Mouse (Mus musculus) limb, embryonic 11.5 days (tissue): Measurements from ENCODE around the gene Nol4l. TPM values are rescaled to one million over a fixed set of nuclear protein-coding genes. Genes with fewer than 3 reads are reported as not detected.

Experiments used
- ATAC-seq: fragments of 200-750 bp; cut with Nextera tagmentation; 2 replicates; pipeline ENCODE4 v1.8.0; 2017; ENCODE audit warnings: low read depth; ENCODE audit not compliant: insufficient number of reproducible peaks, low FRiP score, low TSS enrichment
- DNase-seq: peaks from one replicate; pipeline ENCODE4 v3.0.0-alpha.2; 2015; ENCODE audit warnings: low spot score
- H3K27ac ChIP-seq: fragments of 300-500 bp; sonication (generic); replicated peaks from 2 replicates; pipeline ENCODE4 v1.5.1; 2014; ENCODE audit warnings: low read depth, mild to moderate bottlenecking, low read length
- H3K27me3 ChIP-seq: fragments of 300-500 bp; sonication (generic); 2 replicates; pipeline ENCODE4 v1.6.1; 2014; ENCODE audit warnings: mild to moderate bottlenecking, low read length, mixed read lengths; ENCODE audit not compliant: control insufficient read depth, insufficient read depth
- H3K36me3 ChIP-seq: fragments of 300-500 bp; sonication (generic); 2 replicates; pipeline ENCODE4 v1.6.1; 2014; ENCODE audit warnings: mild to moderate bottlenecking, low read length, moderate library complexity, mixed read lengths; ENCODE audit not compliant: control insufficient read depth, insufficient read depth
- H3K4me1 ChIP-seq: fragments of 300-500 bp; sonication (generic); 2 replicates; pipeline ENCODE4 v1.6.1; 2014; ENCODE audit warnings: low read length, mixed read lengths; ENCODE audit not compliant: control insufficient read depth, insufficient read depth
- H3K4me2 ChIP-seq: fragments of 300-500 bp; sonication (generic); 2 replicates; pipeline ENCODE4 v1.6.1; 2014; ENCODE audit warnings: low read depth, mild to moderate bottlenecking, moderate library complexity; ENCODE audit not compliant: severe bottlenecking
- H3K4me3 ChIP-seq: fragments of 300-500 bp; sonication (generic); 2 replicates; pipeline ENCODE4 v1.5.1; 2014; ENCODE audit warnings: low read depth, low read length
- H3K9ac ChIP-seq: fragments of 300-500 bp; sonication (generic); 2 replicates; pipeline ENCODE4 v1.6.1; 2014; ENCODE audit warnings: mild to moderate bottlenecking, low read length
- H3K9me3 ChIP-seq: fragments of 300-500 bp; sonication (generic); 2 replicates; pipeline ENCODE4 v1.6.1; 2016; ENCODE audit warnings: low read length; ENCODE audit not compliant: control insufficient read depth
- WGBS: fragments of 180-500 bp; shearing (Covaris S2); extraction: QIAGEN DNeasy Blood & Tissue Kit; methylation state at CpG from one replicate; pipeline ENCODE4 v1.1.7; 2014; 5-methylcytosine and 5-hydroxymethylcytosine counted together
- polyA plus RNA-seq: library from polyadenylated mRNA; unstranded; fragments of >200 nt; fragmentation: Nextera tagmentation; extraction: Ambion mirVana; gene quantifications from 2 replicates; pipeline ENCODE4 v1.2.1, GENCODE M21; 2014

The Nol4l gene
- polyA plus RNA-seq, 1 experiment from 2014 or later = 14.0 TPM

GRCm38 (mm10) chr2:153561564-153561963 is 31.8 kb upstream of the Nol4l start:
- Histone ChIP-seq H3K9me3 (no peaks in the 10 kb centered on the region), H3K4me2 (peak overlapping the region; percentile 47; the same call in 1 of the 2 replicates), H3K9ac (no peak overlapping the region), H3K4me1 (peaks cover 15% of the 10 kb centered on the region), H3K27me3 (peaks cover 2% of the 10 kb centered on the region; the same call in 1 of the 2 replicates), H3K27ac (no peak overlapping the region), H3K4me3 (no peak overlapping the region), H3K36me3 (no peaks in the 10 kb centered on the region)
- DNase-seq (no peak), ATAC-seq (no peak)
- 31% methylated on average over 5 of the region's 5 CpGs for WGBS

DNA sequence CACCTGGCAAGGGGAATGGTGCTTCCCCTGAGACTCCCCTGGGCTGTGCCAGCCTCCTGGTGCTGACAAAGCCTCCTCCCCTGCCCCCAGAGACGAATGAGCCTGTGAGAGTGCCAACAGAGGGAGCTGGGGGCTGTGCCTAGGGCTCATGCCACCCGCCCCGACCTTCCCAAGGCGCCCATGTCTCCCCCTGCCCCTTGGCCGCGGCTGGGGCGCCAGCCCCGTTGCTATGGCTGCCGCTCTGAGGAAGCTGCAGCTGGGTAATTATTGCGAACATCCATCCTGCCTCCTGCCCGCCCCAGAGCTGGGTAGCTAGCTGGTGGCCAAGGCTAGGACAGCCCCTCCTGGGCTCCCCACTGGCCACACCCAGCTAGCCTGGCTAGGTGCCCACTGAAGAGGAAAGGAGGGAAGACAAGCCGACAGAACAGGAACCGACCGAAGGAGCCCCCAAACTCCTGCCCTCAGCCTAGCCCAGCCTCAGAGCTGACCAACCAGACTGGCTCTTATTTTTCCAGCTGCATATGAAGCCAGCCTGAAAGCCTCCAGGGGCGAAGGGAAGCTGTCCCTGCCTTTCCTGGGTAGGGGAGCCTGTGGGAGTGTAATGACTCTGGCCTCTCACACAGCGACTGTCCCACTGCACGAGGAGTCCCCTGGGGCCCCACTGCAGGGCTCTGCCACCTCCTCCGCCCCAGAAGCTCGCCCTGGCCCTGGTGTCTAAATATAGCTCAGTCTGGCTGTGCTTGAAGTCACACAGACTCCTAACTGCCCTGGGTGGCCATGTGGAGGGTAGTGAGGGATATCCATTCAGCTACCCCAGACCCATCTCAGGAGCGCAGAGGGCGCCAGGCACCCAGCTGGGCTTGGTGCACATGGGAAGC is 31.1 kb upstream of the Nol4l start:
- Histone ChIP-seq H3K27ac (no peak overlapping the region), H3K4me1 (peaks cover 15% of the 10 kb centered on the region), H3K27me3 (peaks cover 2% of the 10 kb centered on the region; the same call in 1 of the 2 replicates), H3K36me3 (no peaks in the 10 kb centered on the region), H3K9ac (peak overlapping the region; percentile 35), H3K9me3 (no peaks in the 10 kb centered on the region), H3K4me2 (peak overlapping the region; percentile 47), H3K4me3 (peak overlapping the region; percentile 6; the same call in 1 of the 2 replicates)
- 8% methylated on average over 21 of the region's 21 CpGs for WGBS
- ATAC-seq = 0 out of 2 replicates have a peak, but pooled peaks have one; percentile 33
- peak; percentile 42 for DNase-seq

GRCm38 (mm10) chr2:153559613-153560152 is 29.9 kb upstream of the Nol4l start:
- H3K4me1 ChIP-seq = peaks cover 15% of the 10 kb centered on the region
- H3K4me2 ChIP-seq = no peak overlapping the region
- 50% methylated on average over 8 of the region's 8 CpGs for WGBS
- H3K4me3 ChIP-seq = no peak overlapping the region
- no peak overlapping the region for H3K27ac ChIP-seq
- no peak overlapping the region for H3K9ac ChIP-seq
- no peak for ATAC-seq
- H3K9me3 ChIP-seq = no peaks in the 10 kb centered on the region
- H3K27me3 ChIP-seq = peaks cover 2% of the 10 kb centered on the region; the same call in 1 of the 2 replicates
- no peak for DNase-seq
- no peaks in the 10 kb centered on the region for H3K36me3 ChIP-seq

GRCm38 (mm10) chr2:153558464-153558863 is 28.7 kb upstream of the Nol4l start:
- Histone ChIP-seq H3K4me2 (no peak overlapping the region), H3K9me3 (no peaks in the 10 kb centered on the region), H3K27me3 (peaks cover 2% of the 10 kb centered on the region; the same call in 1 of the 2 replicates), H3K36me3 (no peaks in the 10 kb centered on the region), H3K4me1 (peaks cover 15% of the 10 kb centered on the region), H3K9ac (no peak overlapping the region), H3K27ac (no peak overlapping the region), H3K4me3 (no peak overlapping the region)
- no peak for DNase-seq
- 63% methylated on average over 6 of the region's 6 CpGs for WGBS
- ATAC-seq = no peak

- no peak for DNase-seq
- Histone ChIP-seq H3K27ac (no peak overlapping the region), H3K4me1 (peaks cover 15% of the 10 kb centered on the region), H3K4me3 (no peak overlapping the region), H3K9me3 (no peaks in the 10 kb centered on the region), H3K27me3 (peaks cover 2% of the 10 kb centered on the region; the same call in 1 of the 2 replicates), H3K36me3 (no peaks in the 10 kb centered on the region), H3K9ac (no peak overlapping the region), H3K4me2 (no peak overlapping the region)
- ATAC-seq = no peak
- WGBS = 90% methylated on average over 4 of the region's 4 CpGs
These were observed 27.5 kb upstream of the Nol4l start for GRCm38 (mm10) chr2:153557259-153557658.

- Histone ChIP-seq H3K9me3 (no peaks in the 10 kb centered on the region), H3K4me1 (peaks cover 10% of the 10 kb centered on the region), H3K9ac (no peak overlapping the region), H3K36me3 (no peaks in the 10 kb centered on the region), H3K4me2 (no peak overlapping the region; the same call in 1 of the 2 replicates), H3K27me3 (peaks cover 2% of the 10 kb centered on the region; the same call in 1 of the 2 replicates), H3K27ac (no peak overlapping the region), H3K4me3 (no peak overlapping the region)
- WGBS = 58% methylated on average over 9 of the region's 9 CpGs
- DNase-seq (no peak), ATAC-seq (no peak)
These were observed 26.4 kb upstream of the Nol4l start for GRCm38 (mm10) chr2:153556208-153556607.

DNA sequence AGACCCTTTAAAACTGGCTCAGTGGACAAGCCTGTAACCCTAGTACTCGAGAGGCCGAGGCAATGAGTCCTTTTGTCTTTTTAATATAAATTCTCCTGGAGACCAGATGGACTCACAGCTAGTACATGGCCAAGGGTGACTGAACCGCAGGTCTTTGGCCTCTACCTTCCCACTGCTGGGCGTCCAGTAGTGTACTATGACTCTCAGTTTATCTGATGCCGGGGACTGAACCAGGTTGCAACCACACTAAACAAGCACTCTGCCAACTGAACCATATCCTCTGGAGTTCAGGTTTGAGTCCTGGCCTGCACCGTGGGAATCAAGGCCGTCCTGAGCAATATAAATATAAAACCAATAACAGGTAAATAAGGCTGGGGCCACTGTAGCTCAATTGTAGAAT is 24.8 kb upstream of the Nol4l start:
- Histone ChIP-seq H3K36me3 (no peaks in the 10 kb centered on the region), H3K27ac (no peak overlapping the region), H3K4me1 (no peaks in the 10 kb centered on the region), H3K9me3 (no peaks in the 10 kb centered on the region), H3K4me3 (no peak overlapping the region), H3K9ac (no peak overlapping the region), H3K27me3 (no peaks in the 10 kb centered on the region), H3K4me2 (no peak overlapping the region)
- ATAC-seq (no peak), DNase-seq (no peak)
- 87% methylated on average over 7 of the region's 7 CpGs for WGBS

DNA sequence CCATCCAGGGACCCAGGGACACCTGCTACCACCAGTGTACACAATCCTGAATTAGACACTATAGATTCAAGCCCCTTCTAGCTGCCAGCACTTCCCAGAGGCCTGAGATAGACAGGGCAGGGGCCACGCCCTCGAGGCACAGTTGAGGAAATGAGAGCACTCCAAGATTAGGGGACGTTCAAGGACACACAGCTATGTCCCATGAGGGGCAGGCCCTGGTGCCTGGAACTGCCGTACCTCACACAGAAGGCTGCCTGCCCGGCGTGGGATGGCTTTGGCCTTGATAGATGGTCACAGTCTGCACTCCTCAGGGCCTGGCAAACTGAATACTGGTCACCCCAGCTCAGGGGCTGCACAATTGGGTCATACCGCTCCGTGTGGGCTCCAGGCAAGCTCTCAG is 19.7 kb upstream of the Nol4l start:
- Histone ChIP-seq H3K27me3 (no peaks in the 10 kb centered on the region), H3K9me3 (no peaks in the 10 kb centered on the region), H3K9ac (no peak overlapping the region), H3K4me3 (no peak overlapping the region), H3K4me1 (peaks cover 13% of the 10 kb centered on the region), H3K27ac (no peak overlapping the region), H3K36me3 (no peaks in the 10 kb centered on the region), H3K4me2 (no peak overlapping the region)
- DNase-seq = no peak
- 77% methylated on average over 8 of the region's 8 CpGs for WGBS
- ATAC-seq = no peak
